Mouse (Mus musculus) spleen, embryonic (tissue): ENCODE measurements around the gene Camta1.

ENCODE experiments used
- CTCF ChIA-PET: fragments of 350-600 bp; sonication (Branson Sonifier 250); formaldehyde crosslinking; loops from one replicate; lab custom pipeline; 2022; lab: Charles Lee

Camta1 gene

DNA sequence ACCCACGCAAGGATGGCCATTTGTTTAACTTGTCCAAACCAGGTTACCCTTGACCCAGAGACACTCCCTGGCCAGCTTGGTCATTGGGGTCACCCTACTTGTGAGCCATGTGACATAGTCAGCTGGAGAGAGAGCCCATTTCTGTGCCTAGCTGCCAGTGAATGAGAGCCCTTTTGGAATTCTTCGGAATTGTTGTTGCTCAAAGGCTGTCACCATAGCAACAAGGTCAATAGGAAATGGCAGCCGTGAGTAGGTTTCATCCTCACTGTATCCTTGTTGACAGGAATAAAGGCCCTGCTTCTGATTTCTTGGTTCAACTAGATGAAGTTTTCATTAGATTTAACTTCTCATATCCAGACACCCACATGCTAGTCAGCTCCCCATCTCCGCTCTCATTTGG, 707.4 kb downstream of the Camta1 start:
- CTCF ChIA-PET: no interaction called here

DNA sequence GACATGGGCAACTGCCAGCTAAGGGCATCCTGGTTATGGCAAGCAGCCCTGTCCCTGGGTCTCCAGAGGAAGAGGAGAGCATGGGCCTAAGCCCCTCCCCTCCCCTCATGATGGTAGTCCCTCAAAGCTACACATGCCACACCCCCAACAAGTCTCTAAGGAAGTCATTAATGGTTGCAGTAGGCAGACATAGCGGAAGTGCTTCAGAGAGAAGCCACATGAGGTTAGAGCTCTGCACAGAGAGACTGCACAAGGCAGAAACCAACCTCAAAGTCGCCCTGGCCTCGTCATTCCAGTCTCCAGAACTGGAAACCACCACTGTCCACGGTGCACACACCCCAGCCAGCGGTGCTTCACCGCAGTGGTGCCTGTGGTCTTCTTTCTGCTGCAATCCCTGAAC, 709.7 kb downstream of the Camta1 start:
- CTCF ChIA-PET: no interaction called here

DNA sequence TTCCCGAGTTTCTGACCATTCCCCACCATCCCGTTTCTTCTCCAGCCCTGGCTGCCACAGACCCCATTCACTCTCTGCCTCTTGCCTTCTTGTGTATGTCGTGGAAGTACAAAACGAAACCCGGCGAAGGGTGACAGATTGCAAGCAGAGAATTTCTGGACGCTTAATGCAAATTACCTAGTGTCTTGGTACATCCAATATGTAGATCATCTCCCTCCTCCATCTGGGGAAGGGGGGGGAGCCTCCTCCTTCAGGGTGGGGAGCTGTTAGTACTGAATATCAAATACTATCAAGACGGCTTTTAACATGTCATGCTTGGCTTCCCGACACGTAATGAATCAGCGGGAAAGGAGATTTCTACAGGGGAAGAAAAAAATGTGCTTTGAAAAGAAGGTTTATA, 710.8 kb downstream of the Camta1 start:
- CTCF ChIA-PET: no interaction called here

DNA sequence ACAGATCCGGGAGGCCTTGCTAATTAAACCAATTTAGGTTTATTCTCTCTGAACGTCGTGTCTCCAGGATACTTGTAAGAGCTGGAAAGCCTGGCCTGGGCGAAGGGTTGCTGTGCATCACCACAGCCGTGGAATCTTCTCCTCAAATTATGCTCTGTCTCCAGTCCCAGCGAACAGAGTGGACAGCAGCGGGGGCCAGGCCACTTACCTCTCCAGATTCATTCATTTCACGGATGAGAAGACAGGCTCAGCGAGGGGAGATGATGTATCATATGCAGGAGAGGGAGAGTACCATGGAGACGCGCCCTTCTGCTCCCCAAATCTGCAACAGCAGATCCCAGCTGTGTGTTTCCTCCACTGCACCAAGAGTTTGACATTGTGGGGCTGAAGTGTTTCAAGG, 711.6 kb downstream of the Camta1 start:
- CTCF ChIA-PET: no interaction called here

DNA sequence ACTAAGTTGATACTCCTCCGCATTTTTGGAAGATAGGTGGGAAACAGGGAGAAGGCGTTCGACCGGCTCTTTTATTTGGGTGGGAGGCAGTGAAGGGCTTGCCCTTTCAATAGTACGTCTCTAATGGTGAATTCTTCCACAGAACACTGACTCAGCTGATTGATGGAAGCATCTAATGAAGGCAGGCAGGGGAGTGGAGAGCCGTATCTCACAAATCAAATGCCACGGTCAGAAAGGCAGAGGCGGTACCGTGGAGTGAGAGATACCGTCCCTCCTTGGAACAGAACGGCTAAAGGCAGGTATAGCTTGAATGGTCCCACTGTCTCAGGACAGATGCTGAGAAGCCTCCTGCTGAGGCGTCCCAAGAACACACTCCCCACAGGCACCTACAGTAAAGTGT, 714.1 kb downstream of the Camta1 start:
- CTCF ChIA-PET: no interaction called here

DNA sequence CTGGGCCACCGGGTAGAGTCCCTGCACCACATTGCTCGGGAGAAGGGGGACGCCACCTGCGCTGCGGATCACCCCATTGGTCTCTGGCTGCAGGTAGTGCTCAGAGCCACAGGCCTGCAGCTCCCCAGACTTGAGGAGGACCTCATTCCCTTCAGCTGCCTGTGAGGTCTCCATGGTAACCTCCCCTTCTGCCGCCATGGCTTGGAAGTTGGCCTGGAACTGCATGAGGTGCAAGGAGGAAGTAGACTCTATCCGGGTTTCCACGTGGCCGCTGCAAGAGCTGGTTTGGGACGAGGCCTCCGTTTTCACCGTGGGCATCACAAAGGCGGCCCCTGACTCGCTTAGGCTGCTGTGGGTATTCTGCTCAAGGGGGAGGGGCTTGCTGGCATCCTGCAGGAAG, 717.6 kb downstream of the Camta1 start:
- CTCF ChIA-PET: no interaction called here

DNA sequence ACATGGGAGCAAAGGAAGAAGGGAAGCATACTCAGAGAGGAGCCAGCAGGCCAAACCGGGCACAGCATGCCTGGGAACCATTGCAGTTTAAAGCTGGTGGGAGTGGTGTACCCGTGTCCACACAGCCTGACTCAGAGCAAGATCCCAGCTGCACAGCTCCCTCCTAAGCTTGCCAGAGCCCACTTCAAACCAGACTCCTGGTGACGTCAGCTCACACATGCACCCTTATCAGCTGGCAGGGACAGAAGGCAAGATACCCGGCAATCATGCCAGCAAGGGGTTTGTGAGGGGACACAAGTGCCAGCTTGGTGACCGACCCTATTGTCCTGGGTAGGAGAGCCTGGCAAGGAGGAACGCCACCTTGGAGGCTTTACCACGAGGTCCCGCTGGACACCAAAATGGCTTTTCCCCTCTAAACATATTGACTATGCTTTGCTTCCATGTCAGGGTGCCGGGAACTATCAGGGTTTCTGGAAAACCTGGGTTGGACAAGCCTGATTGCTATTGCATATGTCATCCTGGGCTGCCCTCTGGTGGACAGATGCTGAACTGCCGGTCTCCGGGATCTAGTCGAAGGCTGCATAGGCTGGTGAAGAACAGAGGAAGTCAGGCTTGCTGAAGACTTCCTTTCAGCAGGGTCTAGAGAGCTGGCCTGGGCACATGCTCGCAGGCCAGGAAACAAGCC, 720.3 kb downstream of the Camta1 start:
- CTCF ChIA-PET: no interaction called here

DNA sequence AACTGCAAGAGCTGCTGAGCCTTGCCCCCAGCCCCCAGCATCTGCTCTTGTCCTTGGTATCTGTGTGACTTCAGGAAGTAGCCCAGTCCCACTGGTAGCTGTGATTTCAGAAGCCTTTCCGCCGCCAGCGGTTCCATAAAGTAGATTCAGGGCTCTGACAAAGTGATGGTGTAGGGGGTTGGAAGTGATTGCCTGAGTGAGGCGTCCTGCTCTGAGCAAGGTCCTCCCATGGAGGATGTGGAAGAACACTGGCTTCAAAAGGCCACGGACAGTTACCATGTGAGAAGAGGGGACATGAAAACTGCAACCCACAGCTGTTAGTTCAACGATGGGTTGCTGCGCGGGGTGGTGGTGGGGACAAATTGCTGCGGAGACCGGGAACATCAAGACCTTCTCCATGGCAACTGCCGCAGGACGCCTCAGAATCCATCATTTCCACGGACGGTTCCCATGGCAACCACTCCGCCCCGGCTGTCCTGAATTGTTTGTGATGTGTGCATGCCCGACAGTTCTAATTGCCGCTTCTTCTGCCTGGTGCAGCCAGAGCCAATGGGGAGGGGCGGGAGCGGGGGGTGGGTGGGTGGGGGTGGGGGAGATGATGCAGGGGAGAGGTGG, 721.2 kb downstream of the Camta1 start:
- CTCF ChIA-PET: no interaction called here

DNA sequence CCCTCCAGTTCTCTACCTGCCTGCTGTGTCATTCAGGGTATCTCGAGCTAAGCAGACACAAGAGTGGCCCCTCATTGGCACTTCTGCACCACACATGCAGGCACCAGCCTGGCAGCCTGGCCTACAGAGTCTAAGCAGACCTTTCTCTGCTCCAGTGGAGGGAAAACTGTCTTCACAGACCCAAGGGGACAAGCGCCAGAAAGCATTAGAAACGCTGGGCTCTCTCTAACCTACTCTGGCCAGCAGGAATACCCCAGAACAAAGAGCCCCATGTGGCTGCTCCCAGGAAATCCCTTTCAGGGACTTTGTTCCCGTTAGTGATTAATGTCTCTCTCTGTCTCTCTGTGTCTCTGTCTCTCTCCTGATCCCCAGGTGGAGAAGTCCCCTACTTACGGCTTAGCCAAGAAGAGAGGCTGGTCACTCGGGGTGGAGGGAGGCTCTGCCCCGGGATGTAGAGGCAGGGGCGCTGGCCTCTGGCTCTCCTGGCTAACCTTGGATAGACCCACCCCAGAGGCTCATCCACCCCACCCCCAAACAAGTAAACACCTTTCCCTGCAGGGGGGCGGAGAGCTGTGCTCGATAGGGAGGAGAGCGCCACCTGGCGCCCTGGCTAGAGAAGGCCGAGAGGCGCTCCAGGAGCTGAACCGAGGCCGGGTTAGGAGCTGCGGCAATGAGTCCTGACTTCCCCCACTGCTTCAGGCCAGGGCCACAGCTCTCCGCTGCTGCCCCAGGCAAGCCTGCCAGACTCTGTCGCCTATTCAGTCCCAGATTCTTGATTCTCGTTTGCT, 722.4 kb downstream of the Camta1 start:
- CTCF ChIA-PET: no interaction called here

DNA sequence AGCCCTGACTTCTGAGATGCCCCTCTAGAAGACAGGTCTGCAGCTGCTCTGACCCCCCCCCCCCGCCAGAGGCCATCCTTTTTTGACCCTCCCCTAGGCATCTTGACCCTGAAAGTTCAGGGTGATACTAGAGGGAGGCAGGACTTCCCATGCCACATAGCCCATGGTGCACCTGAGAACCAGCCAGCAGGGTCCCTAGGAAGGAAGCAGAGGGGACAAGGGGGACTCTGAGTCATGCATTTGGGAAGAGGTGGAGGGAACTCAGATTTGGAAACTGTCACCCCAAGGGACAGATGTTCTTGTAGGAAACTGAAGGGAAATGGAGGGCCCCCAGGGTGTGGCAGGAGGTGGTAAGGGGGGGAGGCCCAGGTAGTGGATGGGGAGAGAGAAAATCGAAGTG, 723.1 kb downstream of the Camta1 start:
- CTCF ChIA-PET: no interaction called here

DNA sequence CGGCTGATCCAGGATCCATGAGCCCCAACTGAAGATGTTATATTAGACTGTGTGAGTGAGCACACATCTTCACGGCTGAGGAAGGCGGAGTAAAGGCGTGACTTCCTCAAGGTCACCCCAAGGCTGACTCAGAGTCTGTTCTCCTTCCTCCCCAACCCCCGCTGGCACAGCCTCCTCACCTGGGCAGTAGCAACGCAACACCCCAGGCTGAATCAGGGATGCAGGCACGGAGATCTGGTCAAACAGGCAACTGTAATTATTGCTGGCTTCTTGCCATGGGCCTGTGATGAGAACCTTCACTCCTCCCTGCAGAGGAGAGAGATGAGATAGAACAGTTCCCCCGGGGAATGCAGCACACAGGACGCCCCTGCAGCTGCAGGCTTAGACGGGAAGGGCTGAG, 723.5 kb downstream of the Camta1 start:
- CTCF ChIA-PET: no interaction called here

DNA sequence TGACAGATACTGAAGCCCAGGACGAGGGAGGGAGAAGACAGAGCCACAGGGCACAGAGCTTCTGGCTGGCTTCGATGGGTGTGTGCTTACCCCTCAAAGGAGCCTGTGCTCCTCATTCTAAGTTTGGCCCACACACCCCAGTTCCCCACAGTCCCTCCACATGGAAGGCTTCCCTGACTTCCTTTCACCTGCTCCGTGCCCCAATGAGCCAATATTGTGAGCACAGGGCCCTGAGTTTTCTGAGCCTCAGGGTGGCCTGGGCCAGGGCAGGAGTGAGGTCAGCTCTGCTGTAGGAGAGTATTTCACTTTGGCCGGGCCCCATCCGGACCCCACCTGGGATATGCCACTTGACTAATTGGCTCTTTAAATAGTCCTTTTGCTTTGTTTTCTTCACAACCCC, 724.0 kb downstream of the Camta1 start:
- CTCF ChIA-PET: no interaction called here

DNA sequence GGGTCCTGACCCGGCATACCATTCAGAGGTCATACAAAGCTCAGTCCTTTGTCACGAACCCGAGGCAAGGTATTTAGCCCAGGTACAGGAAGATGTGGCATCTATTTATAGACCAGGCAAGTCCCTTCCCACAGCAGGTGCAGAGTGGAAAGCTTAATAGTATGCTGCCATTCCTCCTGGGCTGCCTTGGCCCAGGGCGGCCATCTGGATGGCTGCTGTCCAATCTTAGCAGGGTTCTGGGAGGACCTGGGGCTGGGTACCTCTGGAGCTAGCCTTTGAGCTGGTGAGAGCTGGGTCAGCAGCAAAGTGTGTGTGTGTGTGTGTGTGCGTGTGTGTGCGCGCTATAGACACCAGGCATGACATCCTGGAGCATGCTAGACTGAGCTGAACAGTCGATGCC, 726.2 kb downstream of the Camta1 start:
- CTCF ChIA-PET: no interaction called here

DNA sequence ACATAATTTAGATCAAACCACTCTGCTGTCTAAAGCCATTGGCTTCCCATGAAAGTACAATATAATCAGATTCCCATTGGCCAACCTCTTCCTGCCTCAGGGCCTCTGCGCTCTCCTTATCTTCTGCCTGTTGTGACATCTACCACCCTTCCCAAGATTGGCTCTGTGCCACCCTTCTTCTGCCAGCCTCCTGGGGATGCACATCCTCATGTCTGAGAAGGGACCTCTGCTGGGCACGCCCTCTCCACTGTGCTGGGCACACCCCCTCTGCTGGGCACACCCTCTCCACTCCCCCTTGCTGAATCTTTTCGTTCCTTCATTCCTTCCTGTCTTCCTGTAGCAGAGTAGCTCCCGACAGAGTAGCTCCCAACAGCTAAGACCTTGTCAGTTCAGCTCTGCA, 727.9 kb downstream of the Camta1 start:
- CTCF ChIA-PET: no interaction called here

DNA sequence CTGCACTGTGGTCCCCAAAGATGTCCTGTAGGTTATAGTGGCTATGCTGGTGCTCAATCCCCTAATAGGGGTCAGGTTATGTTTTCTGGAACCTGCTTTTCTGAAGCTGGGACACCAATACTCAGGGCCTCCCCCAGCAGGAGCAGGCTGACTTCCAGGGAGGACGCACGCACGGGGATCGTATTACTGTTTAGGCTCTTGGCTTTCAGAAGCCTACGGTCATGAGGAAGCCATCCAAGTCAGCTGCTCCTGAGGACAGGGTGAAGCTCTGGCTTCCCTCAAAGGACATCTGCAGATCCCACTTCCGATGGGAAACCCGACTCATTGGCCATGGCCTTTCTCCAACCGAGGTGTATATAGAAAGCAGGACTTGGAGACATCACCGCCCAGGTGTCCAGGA, 729.2 kb downstream of the Camta1 start:
- CTCF ChIA-PET: no interaction called here

DNA sequence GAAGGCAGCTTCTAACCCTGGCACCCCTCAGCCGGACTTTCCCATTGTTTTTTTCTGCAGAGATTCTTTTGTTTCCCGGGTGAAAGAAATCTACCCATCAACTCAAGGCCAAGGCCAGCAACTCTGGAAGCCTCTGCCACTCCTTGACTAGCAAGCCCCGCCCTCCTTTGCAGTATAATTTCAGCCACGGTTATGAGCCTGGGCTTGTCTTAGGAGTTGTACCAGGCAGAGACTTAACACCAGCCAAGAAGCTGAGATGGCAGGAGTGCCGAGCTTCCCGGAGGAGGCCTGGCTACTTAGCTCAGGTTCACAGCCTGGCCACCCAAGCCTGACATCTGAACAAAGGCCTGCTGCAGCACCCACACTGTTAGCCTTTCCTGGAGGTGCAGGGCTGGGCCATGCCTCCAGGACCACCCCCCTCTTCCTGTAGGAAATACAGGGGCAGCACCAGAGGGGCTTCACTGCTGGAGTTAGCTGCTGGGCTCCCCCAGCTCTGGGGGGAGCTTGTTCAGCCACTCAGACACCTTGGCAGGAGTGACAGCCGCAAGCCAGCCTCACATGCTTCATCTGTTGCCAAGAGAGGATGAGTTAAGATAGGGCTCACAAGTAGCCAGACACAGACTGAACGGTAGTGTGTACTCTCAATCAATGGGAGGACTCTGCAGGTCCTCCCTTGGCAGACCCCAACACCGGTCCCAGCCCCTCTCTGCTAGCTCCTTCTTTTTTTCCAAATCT, 730.8 kb downstream of the Camta1 start:
- CTCF ChIA-PET: no interaction called here

DNA sequence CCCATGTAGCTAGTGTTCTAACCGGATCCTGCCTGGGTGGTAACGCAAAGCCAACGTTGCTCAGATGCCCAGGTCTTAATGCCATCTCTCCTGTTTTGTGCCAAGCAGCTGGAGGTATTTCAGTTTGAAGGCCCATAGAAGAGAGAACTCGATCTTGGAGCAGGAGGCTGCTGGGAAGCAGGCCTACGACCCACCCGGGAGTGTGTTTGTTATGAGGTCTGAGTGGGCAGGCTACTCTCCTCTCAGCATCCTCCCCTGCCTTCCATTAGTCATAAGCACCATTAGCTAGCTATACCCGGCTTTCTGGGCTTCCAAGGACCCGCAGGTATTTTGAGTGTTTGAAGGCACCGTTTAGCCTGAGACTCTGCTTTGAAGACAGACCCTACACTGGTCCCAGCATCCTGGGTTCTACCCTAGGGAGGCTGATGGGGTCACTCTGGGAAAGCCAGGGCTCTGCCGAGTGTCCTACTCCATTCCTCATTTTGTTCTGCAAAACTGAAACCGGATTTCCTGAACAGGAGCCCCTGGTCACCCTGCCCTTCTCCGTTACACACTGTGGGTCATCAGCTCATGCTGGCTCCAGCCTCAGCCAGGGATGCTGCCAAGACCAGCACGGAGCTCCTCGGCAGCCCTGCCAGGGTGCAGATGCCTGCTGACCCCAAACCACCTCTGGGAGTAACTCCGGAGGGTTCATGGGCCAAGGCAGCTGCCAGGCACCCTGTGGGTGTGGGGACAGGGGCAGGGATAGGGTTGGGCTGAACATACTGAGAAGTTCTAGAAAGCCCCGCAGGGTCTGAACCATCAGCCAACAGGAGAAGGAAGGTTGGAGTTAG, 731.7 kb downstream of the Camta1 start:
- CTCF ChIA-PET: no interaction called here

DNA sequence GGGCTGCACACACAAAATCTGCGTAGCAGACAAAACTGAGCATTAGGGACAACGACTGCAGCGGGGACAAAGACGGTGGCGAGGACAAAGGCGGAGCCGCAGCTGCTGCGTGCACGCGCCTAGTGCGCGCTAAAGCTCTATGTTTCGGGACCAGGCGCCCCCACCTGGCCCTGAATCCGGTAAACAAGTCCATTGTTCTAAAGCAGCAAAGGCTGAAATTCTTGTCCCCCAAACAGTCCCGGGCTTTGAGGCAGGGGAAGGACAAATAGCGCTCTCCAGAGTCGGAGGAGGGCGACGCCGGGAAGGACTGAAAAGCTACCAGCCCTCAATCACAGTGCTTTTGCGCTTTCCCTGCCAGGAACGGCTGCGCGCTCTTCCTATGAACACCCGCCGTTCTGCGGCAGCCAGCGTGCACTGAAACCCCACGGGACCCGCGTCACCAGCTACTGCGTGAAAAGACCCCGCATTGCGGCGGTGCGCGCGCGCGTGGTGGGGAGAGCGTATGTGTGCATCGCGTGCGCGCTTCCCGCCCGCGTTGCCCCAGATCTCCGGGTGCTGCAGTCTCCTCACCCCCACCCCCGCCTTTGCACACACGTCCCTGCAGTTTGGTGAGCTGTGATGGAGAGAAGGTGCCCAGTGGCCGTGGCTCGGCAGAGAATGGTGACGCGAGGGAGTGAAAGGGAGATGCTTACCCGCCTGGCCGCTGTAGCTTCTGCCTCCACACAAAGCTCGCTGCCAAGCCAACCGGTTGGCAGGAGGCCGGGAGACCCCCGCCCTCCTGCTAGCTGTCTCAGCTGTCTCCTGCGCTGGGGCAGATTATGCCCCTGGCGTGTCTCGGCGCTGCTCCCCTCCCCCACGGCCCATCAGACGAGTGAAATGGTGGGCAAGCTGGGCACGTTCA, 732.8 kb downstream of the Camta1 start:
- CTCF ChIA-PET: no interaction called here

DNA sequence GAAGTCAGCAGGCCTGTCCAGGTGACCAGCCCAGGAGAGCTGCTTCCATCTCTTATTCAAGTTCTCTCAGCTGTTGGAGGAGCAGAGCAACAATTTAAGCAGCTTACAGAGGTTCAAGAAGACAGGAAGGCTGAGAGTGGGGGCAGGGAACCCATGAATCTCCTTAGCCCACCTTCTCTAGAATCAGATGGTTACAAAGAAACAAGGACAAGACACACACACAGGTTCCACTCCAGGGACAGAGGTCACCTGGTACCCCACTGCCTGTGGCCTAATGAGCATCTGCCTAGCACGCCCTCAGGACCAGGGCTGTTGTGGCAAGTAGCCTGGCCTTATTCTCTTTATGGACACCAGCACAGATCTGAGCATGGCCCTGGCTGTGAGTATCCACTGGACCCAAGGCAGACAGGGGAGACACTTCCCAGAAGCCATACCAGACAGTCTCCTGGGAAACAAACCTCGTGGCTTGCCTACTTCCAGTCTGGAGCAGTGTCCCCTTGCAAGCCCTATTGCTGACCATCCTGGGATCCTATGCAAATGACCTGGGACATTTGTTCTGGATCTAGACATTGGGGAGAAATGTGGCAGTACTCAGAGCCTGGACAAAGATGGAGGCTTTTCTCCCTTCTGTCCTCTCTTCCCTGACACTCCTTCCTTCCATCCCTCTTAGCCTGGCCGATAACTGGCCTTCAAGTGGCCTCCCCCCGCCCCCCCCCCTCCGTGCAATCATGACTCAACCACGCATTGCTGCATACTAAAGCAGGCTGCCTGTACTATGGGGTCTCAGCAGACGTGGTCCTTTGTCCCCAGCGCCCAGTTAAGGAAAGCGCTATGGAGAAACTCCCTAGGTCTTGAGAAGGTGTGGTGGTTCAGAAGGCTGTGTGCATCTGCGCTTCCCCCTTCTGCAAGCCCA, 733.8 kb downstream of the Camta1 start:
- CTCF ChIA-PET: no interaction called here
